Mouse (Mus musculus): ENCODE measurements around the gene Brip1. TPM values are rescaled to one million over a fixed set of nuclear protein-coding genes. Genes with fewer than 3 reads are reported as not detected.

The Brip1 gene
- polyA plus RNA-seq, 1 experiment from 2014 or later: 17.0 TPM

- no peak overlapping the region for H3K9ac ChIP-seq
- H3K4me3 ChIP-seq (ENCODE audit: low read depth, low read length): no peak overlapping the region
- H3K4me2 ChIP-seq: no peak overlapping the region
- no peaks in the 10 kb centered on the region for H3K4me1 ChIP-seq (ENCODE audit: insufficient read depth)
- DNase-seq (no peak), ATAC-seq (ENCODE audit: insufficient read depth) (no peak)
- TF ChIP-seq CTCF (IDR thresholded peaks at IDR 0.05; ENCODE audit: low read depth): no peak
- 88% methylated on average over 1 of the region's 1 CpGs for WGBS
- H3K27me3 ChIP-seq (ENCODE audit: insufficient read depth, low read length): no peaks in the 10 kb centered on the region
- no peak overlapping the region for H3K27ac ChIP-seq (ENCODE audit: low read depth)
- H3K36me3 ChIP-seq (ENCODE audit: insufficient read depth): no peaks in the 10 kb centered on the region
- no peaks in the 10 kb centered on the region for H3K9me3 ChIP-seq (ENCODE audit: low read depth, low read length)
These were observed 85.0 kb downstream of the Brip1 start for GRCm38 (mm10) chr11:86115955-86116354.

GRCm38 (mm10) chr11:86107276-86107675 lies 93.7 kb downstream of the Brip1 start:
- Histone ChIP-seq H3K4me1 (ENCODE audit: insufficient read depth) (no peaks in the 10 kb centered on the region), H3K9ac (no peak overlapping the region), H3K27me3 (ENCODE audit: insufficient read depth, low read length) (no peaks in the 10 kb centered on the region), H3K4me2 (no peak overlapping the region), H3K27ac (ENCODE audit: low read depth) (no peak overlapping the region), H3K9me3 (ENCODE audit: low read depth, low read length) (no peaks in the 10 kb centered on the region), H3K36me3 (ENCODE audit: insufficient read depth) (no peaks in the 10 kb centered on the region), H3K4me3 (ENCODE audit: low read depth, low read length) (no peak overlapping the region)
- TF ChIP-seq CTCF (IDR thresholded peaks at IDR 0.05; ENCODE audit: low read depth): no peak
- WGBS: 85% methylated on average over 4 of the region's 4 CpGs
- no peak for DNase-seq
- no peak for ATAC-seq (ENCODE audit: insufficient read depth)

- H3K27me3 ChIP-seq (ENCODE audit: insufficient read depth, low read length): no peaks in the 10 kb centered on the region
- no peak for TF ChIP-seq CTCF (IDR thresholded peaks at IDR 0.05; ENCODE audit: low read depth)
- H3K4me2 ChIP-seq: no peak overlapping the region
- H3K36me3 ChIP-seq (ENCODE audit: insufficient read depth): no peaks in the 10 kb centered on the region
- no peaks in the 10 kb centered on the region for H3K4me1 ChIP-seq (ENCODE audit: insufficient read depth)
- H3K9ac ChIP-seq: no peak overlapping the region
- ATAC-seq (ENCODE audit: insufficient read depth): no peak
- H3K4me3 ChIP-seq (ENCODE audit: low read depth, low read length): no peak overlapping the region
- H3K9me3 ChIP-seq (ENCODE audit: low read depth, low read length): no peaks in the 10 kb centered on the region
- no peak for DNase-seq
- H3K27ac ChIP-seq (ENCODE audit: low read depth): no peak overlapping the region
These were observed 94.4 kb downstream of the Brip1 start for GRCm38 (mm10) chr11:86106596-86106995.

GRCm38 (mm10) chr11:86101191-86101590 lies 99.8 kb downstream of the Brip1 start:
- no peak overlapping the region for H3K9ac ChIP-seq
- ATAC-seq (ENCODE audit: insufficient read depth) (no peak), DNase-seq (no peak)
- no peaks in the 10 kb centered on the region for H3K9me3 ChIP-seq (ENCODE audit: low read depth, low read length)
- no peak for TF ChIP-seq CTCF (IDR thresholded peaks at IDR 0.05; ENCODE audit: low read depth)
- no peaks in the 10 kb centered on the region for H3K4me1 ChIP-seq (ENCODE audit: insufficient read depth)
- H3K27me3 ChIP-seq (ENCODE audit: insufficient read depth, low read length): no peaks in the 10 kb centered on the region
- no peaks in the 10 kb centered on the region for H3K36me3 ChIP-seq (ENCODE audit: insufficient read depth)
- no peak overlapping the region for H3K27ac ChIP-seq (ENCODE audit: low read depth)
- 71% methylated on average over 6 of the region's 6 CpGs for WGBS
- H3K4me3 ChIP-seq (ENCODE audit: low read depth, low read length): no peak overlapping the region
- no peak overlapping the region for H3K4me2 ChIP-seq

- Histone ChIP-seq H3K4me1 (ENCODE audit: insufficient read depth) (no peaks in the 10 kb centered on the region), H3K27ac (ENCODE audit: low read depth) (no peak overlapping the region), H3K4me2 (no peak overlapping the region), H3K9ac (no peak overlapping the region), H3K9me3 (ENCODE audit: low read depth, low read length) (no peaks in the 10 kb centered on the region), H3K36me3 (ENCODE audit: insufficient read depth) (no peaks in the 10 kb centered on the region), H3K4me3 (ENCODE audit: low read depth, low read length) (no peak overlapping the region), H3K27me3 (ENCODE audit: insufficient read depth, low read length) (no peaks in the 10 kb centered on the region)
- WGBS: 24% methylated on average over 2 of the region's 2 CpGs
- DNase-seq: peak; percentile 69
- no peak for TF ChIP-seq CTCF (IDR thresholded peaks at IDR 0.05; ENCODE audit: low read depth)
- no peak for ATAC-seq (ENCODE audit: insufficient read depth)
These were observed 101.7 kb downstream of the Brip1 start for GRCm38 (mm10) chr11:86099341-86099740.

- Histone ChIP-seq H3K9ac (no peak overlapping the region), H3K27me3 (ENCODE audit: insufficient read depth, low read length) (no peaks in the 10 kb centered on the region), H3K4me1 (ENCODE audit: insufficient read depth) (peaks cover 4% of the 10 kb centered on the region; the same call in 1 of the 2 replicates), H3K36me3 (ENCODE audit: insufficient read depth) (no peaks in the 10 kb centered on the region), H3K4me3 (ENCODE audit: low read depth, low read length) (no peak overlapping the region), H3K27ac (ENCODE audit: low read depth) (no peak overlapping the region), H3K4me2 (no peak overlapping the region), H3K9me3 (ENCODE audit: low read depth, low read length) (no peaks in the 10 kb centered on the region)
- TF ChIP-seq CTCF (IDR thresholded peaks at IDR 0.05; ENCODE audit: low read depth): no peak
- peak; percentile 78 for DNase-seq
- ATAC-seq (ENCODE audit: insufficient read depth): peak; percentile 86
These were observed 112.2 kb downstream of the Brip1 start for GRCm38 (mm10) chr11:86088815-86089214.

- H3K4me1 ChIP-seq (ENCODE audit: insufficient read depth): no peaks in the 10 kb centered on the region
- no peak overlapping the region for H3K9ac ChIP-seq
- DNase-seq: no peak
- H3K27me3 ChIP-seq (ENCODE audit: insufficient read depth, low read length): no peaks in the 10 kb centered on the region
- no peak for TF ChIP-seq CTCF (IDR thresholded peaks at IDR 0.05; ENCODE audit: low read depth)
- ATAC-seq (ENCODE audit: insufficient read depth): no peak
- H3K4me2 ChIP-seq: no peak overlapping the region
- no peak overlapping the region for H3K27ac ChIP-seq (ENCODE audit: low read depth)
- WGBS: 67% methylated on average over 4 of the region's 4 CpGs
- H3K4me3 ChIP-seq (ENCODE audit: low read depth, low read length): no peak overlapping the region
- H3K36me3 ChIP-seq (ENCODE audit: insufficient read depth): no peaks in the 10 kb centered on the region
- no peaks in the 10 kb centered on the region for H3K9me3 ChIP-seq (ENCODE audit: low read depth, low read length)
These were observed 116.5 kb downstream of the Brip1 start for GRCm38 (mm10) chr11:86084522-86084921.

GRCm38 (mm10) chr11:86078025-86078424 lies 123.0 kb downstream of the Brip1 start:
- no peaks in the 10 kb centered on the region for H3K9me3 ChIP-seq (ENCODE audit: low read depth, low read length)
- no peak for TF ChIP-seq CTCF (IDR thresholded peaks at IDR 0.05; ENCODE audit: low read depth)
- no peak overlapping the region for H3K9ac ChIP-seq
- ATAC-seq (ENCODE audit: insufficient read depth): no peak
- H3K4me2 ChIP-seq: no peak overlapping the region
- peaks cover 9% of the 10 kb centered on the region; the same call in 1 of the 2 replicates for H3K36me3 ChIP-seq (ENCODE audit: insufficient read depth)
- no peak for DNase-seq
- no peaks in the 10 kb centered on the region for H3K4me1 ChIP-seq (ENCODE audit: insufficient read depth)
- 79% methylated on average over 8 of the region's 8 CpGs for WGBS
- H3K4me3 ChIP-seq (ENCODE audit: low read depth, low read length): no peak overlapping the region
- no peaks in the 10 kb centered on the region for H3K27me3 ChIP-seq (ENCODE audit: insufficient read depth, low read length)
- H3K27ac ChIP-seq (ENCODE audit: low read depth): no peak overlapping the region
